Mouse (Mus musculus): Measurements from ENCODE around the gene Psmd9.

Psmd9 gene

DNA sequence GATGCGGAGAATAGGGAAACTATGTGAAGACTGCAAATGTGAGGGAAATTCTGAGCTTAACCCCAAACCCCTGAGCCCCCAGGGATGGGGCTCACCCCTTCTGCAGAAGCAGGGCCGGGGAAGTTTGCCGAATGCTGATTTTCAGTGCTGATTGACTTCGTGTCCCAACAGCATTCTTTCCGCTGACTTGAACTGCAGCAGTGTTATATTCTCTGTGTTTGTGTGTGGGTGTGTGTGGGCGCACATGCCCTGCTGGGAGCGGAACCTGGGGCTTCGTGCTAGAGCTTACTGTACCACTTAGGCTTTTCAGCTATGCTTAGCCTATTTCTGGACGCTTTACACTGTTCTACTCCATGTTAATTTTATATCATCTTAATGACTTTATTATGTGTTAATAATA is 67.2 kb downstream of the Psmd9 start:
- DNase-seq (ENCODE audit: low read depth, low spot score), result no peak

DNA sequence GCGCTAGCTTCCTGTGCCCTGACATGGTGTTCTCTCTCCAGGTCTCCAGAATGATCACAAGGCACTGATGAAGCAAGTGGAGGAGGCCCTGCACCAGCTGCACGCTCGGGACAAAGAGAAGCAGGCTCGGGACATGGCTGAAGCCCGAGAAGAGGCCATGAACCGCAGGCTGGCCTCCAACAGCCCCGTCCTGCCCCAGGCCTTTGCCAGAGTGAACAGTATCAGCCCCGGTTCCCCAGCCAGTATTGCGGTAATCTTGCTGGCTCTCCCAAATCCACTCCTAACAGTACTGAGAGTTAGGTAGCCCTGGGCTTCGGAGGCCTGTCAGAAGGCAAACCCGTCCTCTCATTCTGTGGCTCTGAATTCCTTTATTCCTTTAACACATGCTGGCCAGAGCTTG is 70.3 kb downstream of the Psmd9 start:
- DNase-seq (ENCODE audit: low read depth, low spot score), result no peak

DNA sequence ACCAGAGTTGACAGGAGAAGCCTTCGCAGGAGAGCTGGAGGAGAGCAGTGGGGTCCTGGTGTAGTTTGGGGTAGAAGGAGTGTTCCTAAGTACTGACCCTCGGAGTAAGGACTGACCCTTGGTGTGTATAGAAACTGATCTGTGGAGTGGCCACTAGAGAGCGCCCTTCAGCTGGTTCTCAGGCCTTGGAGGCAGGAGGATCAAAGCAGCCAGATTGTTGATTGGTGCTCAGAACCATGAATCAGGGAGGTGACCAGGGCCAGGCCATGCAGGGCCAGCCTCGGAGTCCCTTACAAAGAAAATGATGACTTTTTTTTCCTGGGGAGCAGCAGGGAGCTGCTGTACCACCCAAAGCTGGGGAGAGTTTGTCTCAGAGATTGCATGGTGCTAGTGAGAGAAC is 76.3 kb downstream of the Psmd9 start:
- DNase-seq (ENCODE audit: low read depth, low spot score), result peak; percentile 64

DNA sequence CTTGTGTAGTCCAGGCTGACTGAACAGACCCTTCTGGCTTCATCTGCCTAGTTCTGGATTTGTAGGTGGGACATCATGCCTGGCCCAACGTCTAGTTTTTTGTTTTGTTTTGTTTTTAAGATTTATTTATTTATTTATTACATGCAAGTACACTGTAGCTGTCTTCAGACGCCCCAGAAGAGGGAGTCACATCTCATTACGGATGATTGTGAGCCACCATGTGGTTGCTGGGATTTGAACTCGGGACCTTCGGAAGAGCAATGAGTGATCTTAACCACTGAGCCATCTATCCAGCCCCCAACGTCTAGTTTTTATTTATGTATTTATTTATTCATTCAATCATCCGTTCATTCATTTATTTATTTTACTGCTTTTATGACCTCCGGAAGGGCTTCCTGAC is 82.2 kb downstream of the Psmd9 start:
- no peak for DNase-seq (ENCODE audit: low read depth, low spot score)

DNA sequence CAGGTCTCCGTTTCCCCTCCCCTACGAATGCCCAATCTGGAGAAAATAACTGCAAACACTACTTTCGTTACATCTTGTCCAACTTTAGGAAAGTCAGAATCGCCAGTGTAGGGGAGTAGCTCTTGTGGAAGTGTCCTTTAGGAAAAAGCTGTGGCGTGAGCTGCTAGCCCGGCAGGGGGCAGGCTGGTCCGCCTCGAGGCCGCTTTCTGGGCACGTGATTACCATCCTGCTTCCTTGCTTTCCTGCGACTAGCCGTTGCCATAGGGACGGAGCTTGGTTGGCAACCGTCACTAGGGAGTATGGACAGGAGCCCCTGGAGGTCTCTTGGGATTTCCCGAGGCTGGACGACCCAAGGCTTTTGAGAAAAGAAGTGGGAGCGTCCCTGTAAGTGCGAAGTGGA is 82.6 kb downstream of the Psmd9 start, which contains the start of gene Wdr66:
Gene Wdr66, plus strand, starts transcription at position 269 of the 400 bp plus-strand sequence.
- DNase-seq (ENCODE audit: low read depth, low spot score), result peak; percentile 92

DNA sequence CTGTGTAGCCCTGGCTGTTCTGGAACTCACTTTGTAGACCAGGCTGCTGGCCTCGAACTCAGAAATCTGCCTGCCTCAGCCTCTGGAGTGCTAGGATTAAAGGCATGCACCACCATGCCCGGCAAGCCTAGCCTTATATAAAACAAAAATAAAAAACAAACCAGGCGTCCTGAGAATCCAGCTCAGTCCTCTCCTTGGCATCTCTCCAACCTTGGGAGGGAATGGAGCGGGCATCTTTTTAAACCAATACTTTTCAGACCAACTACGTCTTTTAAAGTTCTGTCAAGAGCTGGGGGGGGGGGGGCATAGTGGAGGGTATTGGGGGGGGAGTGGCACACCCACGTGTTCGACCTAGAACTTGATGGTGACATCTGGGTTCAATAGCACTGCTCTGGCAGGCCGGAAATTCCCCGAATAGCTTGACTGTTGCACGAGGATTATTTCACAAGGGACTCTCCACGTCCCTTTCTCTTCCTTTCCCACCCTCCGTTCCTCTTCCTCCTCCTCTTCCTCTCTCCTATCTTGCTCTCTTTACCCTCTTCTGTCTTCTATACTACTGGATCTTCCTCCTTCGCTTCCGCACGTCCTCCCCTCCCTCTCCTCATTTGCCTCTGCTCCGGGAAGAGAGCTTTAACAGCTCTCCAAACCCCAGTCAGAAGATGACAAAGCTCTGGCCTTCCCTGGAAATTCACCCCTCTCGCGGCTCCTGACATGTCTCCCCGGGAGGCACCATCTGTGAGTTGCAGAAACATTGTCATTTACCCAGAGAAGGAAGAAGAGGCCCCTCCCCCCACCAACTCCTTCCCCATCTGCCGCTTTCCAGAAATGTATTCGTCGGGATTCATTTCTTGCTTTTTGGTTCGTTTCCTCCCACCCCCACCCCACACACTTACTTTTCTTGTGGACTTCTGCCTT is 87.9 kb downstream of the Psmd9 start:
- DNase-seq (ENCODE audit: low read depth, low spot score), result peak; percentile 46

DNA sequence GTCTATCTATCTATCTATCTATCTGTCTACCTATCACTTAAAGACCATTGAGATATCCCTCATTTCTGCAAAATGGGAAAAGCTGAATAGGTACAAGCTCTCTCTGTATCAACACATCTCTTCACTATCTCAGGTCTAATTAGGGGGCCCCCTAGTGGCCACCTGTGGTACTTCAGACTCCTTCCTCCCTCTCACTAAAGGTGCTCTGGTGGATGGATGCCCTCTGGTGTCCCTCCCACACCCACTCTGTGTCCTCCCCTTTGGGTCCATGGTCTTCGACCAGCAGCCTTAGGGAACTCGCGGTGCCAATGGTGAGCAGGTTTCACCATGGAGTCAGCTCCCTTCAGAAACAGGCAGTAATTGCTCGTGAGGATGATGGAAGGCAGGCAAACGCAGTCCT is 89.8 kb downstream of the Psmd9 start:
- peak; percentile 31 for DNase-seq (ENCODE audit: low read depth, low spot score)

DNA sequence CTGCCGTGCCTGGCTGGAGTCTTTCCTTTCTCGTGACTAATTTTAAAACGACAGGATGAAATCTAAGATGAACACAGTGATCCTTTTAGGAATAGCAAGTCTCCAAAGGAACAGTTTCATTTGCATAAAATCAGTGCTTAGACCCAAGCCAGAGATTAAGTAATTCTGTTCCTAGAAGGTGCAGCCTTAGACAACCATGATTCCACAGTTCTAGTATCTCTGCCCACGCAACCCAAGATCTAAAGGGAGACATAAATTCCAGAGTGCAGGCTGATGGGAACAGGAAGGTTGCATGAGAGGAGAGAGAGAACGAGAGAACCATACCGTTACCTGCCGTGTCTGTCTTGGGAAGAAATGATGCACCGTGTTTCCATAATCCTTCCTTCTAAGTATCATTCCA is 91.5 kb downstream of the Psmd9 start:
- DNase-seq (ENCODE audit: low read depth, low spot score), result no peak

DNA sequence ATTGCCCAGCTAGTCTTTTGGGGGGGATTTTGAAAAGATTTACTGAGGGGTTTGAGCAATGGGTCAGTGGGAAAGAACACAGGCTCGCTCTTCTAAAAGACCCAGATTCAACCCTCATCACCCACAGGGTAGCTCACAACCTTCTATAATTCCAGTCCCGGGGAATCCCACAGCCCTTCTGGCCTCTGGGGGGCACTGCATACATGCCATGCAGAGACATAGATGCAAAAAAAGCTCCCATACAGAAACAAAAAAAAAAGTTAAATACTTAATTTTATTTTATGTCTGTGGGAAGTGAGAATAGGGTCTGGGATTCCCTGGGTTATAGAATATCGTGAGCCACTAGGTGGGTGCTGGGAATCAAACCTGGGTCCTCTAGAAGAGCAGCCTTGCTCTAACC is 97.7 kb downstream of the Psmd9 start:
- no peak for DNase-seq (ENCODE audit: low read depth, low spot score)

DNA sequence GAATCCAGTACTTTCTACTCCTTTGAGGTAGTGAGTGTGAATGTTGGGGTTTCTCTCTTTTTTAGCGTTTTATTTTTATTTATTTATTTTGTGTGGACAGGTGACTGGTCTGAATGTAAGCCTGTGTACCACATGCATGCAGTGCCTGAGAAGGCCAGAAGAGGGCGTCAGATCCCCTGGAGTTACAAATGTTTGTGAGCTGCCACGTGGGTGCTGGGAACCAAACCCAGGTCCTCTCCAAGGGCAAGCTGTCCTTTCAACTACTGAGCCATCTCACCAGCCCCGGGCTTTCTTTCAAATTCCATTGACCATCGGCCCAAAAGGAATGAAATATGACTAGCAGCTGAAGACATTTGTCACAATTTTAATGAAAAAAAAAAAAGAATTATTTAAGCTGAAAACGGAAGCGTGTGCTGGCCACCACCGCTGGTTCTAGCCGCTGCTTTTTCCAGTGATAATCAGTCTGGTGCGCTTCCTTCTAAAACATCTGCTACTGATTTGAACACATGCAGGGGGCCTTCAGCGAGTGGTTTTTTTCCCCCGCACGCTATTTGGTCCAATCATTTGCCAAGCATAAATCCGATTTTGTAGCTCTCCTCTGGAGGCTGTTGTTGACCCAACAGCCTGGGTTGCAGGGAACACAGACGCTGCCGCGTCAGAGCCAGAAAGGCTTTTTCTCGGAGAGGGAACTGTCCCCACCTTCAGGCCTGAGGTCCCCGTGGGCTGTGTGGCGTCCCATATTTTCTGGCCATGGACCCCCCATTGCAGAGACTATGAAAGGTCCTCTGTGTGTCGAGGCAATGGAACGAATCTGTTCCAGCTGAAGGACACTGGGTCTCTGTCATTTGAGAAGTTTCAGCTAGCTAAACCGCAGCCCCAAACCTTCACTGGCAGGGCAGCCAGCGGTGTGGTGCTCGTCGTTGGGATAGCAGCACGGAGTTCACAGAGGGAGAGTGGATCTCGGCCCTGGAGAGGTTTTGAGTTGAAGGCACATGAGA is 99.6 kb downstream of the Psmd9 start:
- peak; percentile 33 for DNase-seq (ENCODE audit: low read depth, low spot score)

DNA sequence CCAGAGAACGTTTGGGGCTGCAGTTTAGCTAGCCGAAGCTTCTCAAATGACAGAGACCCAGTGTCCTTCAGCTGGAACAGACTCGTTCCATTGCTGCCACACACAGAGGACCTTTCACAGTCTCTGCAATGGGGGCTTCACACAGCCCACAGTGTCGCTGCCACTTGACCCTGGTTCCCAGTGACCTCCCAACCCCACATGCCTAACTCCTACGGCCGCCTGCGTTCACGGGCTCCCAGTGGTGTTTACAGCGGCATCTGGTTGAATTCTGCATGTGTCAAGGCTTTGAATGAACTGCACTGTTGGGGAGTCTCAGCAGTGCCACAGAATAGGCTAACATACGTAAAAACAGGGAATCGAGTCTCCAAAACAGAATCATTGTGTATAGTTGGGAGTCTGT is 101.7 kb downstream of the Psmd9 start:
- no peak for DNase-seq (ENCODE audit: low read depth, low spot score)

DNA sequence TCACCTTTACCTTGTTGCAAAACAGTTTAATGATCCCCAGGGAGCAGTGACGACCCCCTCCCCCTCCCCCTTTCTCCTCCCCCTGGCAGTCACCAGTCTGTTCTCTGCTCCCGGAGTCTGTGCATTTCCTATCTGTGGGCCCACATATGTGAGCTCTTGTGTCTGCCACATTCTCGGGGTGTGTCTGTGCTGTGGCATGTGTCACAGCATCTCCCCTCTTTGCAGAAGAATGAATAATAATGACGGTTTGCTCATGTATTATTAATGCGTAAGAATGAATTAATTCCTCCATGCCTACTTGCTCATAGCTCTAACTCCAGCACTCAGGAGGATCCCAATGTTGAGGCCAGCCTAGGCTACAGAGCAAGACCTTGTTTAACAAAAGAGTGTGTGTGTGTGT is 103.7 kb downstream of the Psmd9 start:
- no peak for DNase-seq (ENCODE audit: low read depth, low spot score)

DNA sequence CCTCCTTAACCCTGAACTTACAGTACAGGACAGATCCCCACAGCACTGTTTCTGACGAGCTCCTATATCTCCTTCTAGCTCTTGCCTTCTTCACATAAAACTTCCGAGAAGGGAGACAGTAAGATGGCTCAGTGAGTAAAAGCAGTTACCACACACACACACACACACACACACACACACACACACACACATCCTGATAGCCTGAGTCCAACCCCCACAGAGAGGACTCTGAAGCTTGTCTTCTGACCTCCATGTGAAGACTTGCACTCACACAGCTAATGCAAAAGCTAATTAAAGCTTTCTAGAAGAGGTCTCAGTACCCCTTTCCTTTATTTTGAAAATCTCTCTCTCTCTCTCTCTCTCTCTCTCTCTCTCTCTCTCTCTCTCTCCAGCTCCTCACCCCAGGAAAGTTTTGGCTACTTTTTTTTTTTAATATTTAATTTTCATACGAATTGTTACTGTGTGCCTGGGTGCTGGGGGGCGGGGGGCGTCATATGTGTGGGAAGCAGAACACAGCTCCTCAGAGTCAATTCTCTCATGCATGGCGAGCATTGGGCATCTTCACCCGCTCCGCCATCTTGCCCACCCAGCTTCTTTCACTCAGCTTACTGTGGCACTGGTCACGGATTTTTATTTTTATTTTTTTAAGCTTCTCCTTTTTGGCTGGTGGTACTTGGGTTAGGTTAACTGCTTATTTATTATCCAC is 107.6 kb downstream of the Psmd9 start:
- DNase-seq (ENCODE audit: low read depth, low spot score), result no peak

DNA sequence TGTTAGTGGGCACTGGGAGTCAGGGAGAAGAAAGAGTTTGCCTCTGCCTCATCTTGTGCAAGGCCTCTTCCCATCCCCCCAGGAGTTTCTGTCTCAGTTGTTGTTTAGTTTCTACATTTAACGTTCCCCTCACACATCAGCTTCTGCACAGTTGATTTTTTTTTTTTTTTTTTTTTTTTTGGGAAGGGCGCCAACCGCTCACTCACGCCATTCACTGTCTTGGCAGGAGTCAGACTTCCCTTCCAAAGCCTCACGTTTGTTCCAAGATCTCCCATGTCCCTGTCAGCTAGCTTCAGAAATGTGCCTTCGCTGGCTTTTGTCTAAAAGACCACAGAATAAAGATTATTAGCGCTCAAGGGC is 108.1 kb downstream of the Psmd9 start:
- no peak for DNase-seq (ENCODE audit: low read depth, low spot score)

DNA sequence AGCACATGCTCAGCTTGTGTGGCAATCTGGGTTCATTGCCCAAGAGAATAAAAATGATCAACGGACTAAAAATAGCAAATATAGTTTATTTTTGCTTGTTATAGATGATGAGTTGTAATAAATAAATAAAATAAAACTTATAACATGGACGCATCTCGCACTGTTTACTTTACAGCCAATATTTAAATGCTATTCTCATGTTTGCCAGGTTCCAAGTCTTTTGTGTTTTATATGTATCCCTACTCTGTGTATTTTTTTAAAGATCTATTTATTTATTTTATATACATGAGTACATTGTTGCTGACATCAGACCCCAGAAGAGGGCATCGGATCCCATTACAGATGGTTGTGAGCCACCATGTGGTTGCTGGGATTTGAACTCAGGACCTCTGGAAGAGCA is 108.5 kb downstream of the Psmd9 start:
- no peak for DNase-seq (ENCODE audit: low read depth, low spot score)

DNA sequence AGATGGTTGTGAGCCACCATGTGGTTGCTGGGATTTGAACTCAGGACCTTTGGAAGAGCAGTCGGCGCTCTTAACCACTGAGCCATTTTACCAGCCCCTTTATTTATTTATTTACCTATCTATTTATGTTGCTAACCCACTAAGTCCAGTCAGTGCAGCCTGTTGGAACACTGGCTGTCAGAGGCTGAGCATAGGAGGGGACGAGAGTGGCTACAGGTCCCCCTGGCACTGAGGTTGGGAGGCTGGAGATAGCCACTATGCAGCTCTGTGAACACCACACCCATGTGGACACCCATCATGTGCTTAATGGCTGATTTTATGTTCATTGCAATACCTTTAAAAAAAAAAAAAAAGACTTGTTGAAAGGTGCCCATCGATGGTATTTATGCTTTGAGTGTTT is 110.0 kb downstream of the Psmd9 start:
- DNase-seq (ENCODE audit: low read depth, low spot score), result no peak

DNA sequence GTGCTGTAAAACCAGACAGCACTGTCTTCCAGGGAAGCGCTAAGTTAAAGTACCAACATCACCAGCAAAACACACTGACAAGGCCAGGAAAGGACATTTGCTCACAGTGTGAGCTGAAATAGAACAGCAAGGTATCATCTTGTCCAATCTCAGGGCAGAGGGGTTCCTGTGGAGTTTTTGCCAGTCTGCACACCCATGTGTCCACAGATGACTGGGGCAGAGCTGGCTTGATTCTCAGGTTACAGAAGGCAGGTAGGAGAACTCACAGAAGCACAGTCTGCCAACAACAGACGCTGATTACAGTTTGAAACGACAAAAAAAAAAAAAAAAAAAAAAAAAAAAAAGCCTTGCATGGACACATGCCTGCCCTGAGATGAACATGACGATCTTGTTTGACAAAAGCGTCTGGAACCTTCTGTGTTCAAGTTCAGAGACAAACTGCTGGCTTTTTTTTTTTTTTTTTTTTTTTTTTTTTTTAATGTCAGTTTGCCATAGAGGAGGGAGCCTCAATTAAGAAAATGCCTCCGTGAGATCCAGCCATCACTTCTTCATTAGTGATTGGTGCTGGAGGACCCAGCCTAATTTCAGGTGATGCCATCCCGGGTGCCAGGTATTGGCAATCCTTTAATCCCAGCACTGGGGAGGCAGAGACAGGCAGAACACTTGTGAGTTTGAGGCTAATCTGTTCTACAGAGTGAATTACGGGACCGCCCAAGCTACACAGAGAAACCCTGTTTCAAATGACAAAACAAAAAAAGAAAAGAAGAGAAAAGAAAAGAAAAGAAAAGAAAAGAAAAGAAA is 112.3 kb downstream of the Psmd9 start:
- DNase-seq (ENCODE audit: low read depth, low spot score), result no peak

DNA sequence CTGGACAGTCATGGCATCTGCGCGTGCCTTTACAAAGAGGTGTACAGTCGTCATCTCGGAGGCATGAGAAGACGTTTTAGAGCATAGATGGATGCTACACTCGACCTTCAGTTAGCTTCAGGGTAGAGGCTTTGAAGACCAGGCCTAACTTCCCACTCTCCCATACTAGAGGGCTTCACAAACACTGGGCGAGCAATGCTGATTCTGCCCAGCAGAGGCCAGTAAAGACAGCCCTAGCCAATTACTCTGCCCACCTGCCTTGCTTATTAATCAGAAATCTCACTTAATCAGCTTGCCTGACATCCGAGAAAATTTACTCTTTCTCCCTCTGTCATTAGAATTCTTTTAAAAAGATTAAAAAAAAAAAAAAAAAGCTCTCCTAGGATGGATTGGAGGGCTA is 116.0 kb downstream of the Psmd9 start:
- no peak for DNase-seq (ENCODE audit: low read depth, low spot score)

DNA sequence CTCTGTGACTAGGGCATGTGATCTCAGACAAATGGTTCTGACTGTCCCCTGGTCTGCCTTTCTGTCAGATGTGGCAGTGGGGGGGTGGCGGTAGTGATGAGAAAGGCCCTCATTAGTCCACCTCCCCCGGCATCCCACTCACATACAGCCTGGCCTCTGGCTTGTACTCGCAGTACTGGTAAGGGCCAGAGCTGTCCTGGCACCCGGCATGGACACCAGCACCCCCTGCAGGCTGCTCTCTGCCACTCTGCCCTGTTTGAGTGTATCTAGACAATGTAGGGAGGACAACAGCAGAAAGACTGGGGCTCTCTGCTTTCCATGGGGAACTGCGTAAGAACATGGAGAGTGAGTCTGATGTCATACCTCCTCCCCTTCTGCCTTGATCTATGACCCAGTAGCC is 118.9 kb downstream of the Psmd9 start:
- no peak for DNase-seq (ENCODE audit: low read depth, low spot score)

DNA sequence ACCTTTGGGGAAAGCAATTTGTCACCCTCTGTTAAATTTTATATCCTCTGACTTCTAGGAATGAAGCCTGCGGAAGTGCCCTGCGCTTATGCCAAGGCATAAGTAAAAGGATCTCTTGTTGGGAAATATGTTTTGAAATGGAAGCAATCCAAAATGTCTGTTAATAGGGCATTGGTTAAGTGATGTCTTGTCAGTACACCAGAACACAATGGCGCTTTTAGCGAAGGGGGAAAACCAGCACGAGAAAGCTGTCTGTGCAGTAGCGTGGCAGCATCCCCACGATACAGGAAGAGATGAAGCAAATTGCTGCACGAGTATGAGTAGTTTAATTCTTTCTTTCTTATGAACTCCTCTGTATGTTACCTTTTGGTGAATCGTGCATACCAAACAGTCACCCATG is 125.4 kb downstream of the Psmd9 start:
- no peak for DNase-seq (ENCODE audit: low read depth, low spot score)

DNA sequence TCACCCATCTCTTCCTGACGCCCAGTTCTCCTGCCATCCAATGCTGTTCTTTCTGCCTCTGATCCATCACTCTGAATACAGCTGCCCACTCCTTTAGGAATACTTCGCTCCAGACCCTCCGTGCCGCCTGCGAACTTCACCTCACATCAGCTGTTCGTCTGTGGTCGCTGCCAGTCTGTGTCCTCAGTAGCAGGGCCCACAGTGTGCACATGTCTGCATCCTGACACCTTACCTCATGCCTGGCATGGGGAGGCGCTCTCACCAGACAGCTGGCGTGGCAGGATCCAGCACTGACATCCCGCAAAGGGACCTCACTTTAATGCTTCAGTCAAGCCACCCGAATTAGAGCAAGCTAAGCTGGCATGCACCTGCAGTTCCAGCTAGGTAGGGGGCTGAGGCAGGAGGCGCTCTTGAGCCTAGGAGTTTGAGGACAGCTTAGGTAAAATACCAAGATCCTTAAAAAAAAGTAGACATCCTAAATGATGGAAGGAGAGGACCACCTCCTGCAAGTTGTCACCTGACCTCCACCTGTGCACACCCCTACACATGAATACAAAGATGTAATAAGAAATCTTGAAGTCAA is 127.1 kb downstream of the Psmd9 start:
- no peak for DNase-seq (ENCODE audit: low read depth, low spot score)
